Mouse (Mus musculus) midbrain, embryonic 16.5 days (tissue): Measurements from ENCODE around the gene Pax9. TPM values are rescaled to one million over a fixed set of nuclear protein-coding genes. Genes with fewer than 3 reads are reported as not detected.

Source experiments
- ATAC-seq: fragments of 200-750 bp; cut with Nextera tagmentation; 2 replicates; pipeline ENCODE4 v1.8.0; 2017; ENCODE audit warnings: moderate TSS enrichment
- H3K27ac ChIP-seq: fragments of 300-500 bp; sonication (generic); 2 replicates; pipeline ENCODE4 v1.5.1; 2014; ENCODE audit warnings: mild to moderate bottlenecking, low read length, mixed read lengths
- H3K27me3 ChIP-seq: fragments of 300-500 bp; sonication (generic); 2 replicates; pipeline ENCODE4 v1.6.1; 2014; ENCODE audit warnings: low read depth, low read length, mixed read lengths; ENCODE audit not compliant: control insufficient read depth, insufficient read depth
- H3K36me3 ChIP-seq: fragments of 300-500 bp; sonication (generic); 2 replicates; pipeline ENCODE4 v1.6.1; 2014; ENCODE audit warnings: mild to moderate bottlenecking, low read length, moderate library complexity, mixed read lengths; ENCODE audit not compliant: control insufficient read depth, insufficient read depth
- H3K4me1 ChIP-seq: fragments of 300-500 bp; sonication (generic); 2 replicates; pipeline ENCODE4 v1.6.1; 2014; ENCODE audit warnings: mild to moderate bottlenecking, low read length, mixed read lengths; ENCODE audit not compliant: control insufficient read depth, insufficient read depth
- H3K4me2 ChIP-seq: fragments of 300-500 bp; sonication (generic); 2 replicates; pipeline ENCODE4 v1.6.1; 2014; ENCODE audit warnings: mild to moderate bottlenecking, low read length, mixed read lengths
- H3K4me3 ChIP-seq: fragments of 300-500 bp; sonication (generic); 2 replicates; pipeline ENCODE4 v1.5.1; 2014; ENCODE audit warnings: low read depth, mild to moderate bottlenecking, low read length, moderate library complexity, mixed read lengths
- H3K9ac ChIP-seq: fragments of 300-500 bp; sonication (generic); 2 replicates; pipeline ENCODE4 v1.6.1; 2014; ENCODE audit warnings: low read depth, low read length, mixed read lengths
- H3K9me3 ChIP-seq: fragments of 300-500 bp; sonication (generic); replicated peaks from 2 replicates; pipeline ENCODE4 v1.6.1; 2014; ENCODE audit warnings: mild to moderate bottlenecking, low read length, mixed read lengths; ENCODE audit not compliant: control insufficient read depth, poor library complexity, severe bottlenecking
- WGBS: fragments of 180-500 bp; shearing (Covaris S2); extraction: QIAGEN DNeasy Blood & Tissue Kit; methylation state at CpG from one replicate; pipeline ENCODE4 v1.1.7; 2014; 5-methylcytosine and 5-hydroxymethylcytosine counted together
- polyA plus RNA-seq: library from polyadenylated mRNA; unstranded; fragments of >200 nt; fragmentation: Nextera tagmentation; extraction: Ambion mirVana; gene quantifications from 2 replicates; pipeline ENCODE4 v1.2.1, GENCODE M21; 2015

Pax9 gene
- polyA plus RNA-seq, 1 experiment from 2014 or later = not detected

GRCm38 (mm10) chr12:56688920-56689319, 2.6 kb upstream of the Pax9 start:
- no peak overlapping the region for H3K4me3 ChIP-seq
- WGBS = 2% methylated on average over 8 of the region's 8 CpGs
- peaks cover 71% of the 10 kb centered on the region for H3K27me3 ChIP-seq
- no peak overlapping the region for H3K9ac ChIP-seq
- ATAC-seq = no peak
- no peak overlapping the region for H3K27ac ChIP-seq
- H3K4me2 ChIP-seq = no peak overlapping the region
- no peaks in the 10 kb centered on the region for H3K4me1 ChIP-seq
- H3K36me3 ChIP-seq = no peaks in the 10 kb centered on the region
- no peaks in the 10 kb centered on the region; the same call in 1 of the 2 replicates for H3K9me3 ChIP-seq

- Histone ChIP-seq H3K27me3 (peaks cover 70% of the 10 kb centered on the region), H3K36me3 (no peaks in the 10 kb centered on the region), H3K4me1 (no peaks in the 10 kb centered on the region), H3K27ac (no peak overlapping the region), H3K4me2 (no peak overlapping the region), H3K9ac (no peak overlapping the region), H3K4me3 (no peak overlapping the region), H3K9me3 (no peaks in the 10 kb centered on the region; the same call in 1 of the 2 replicates)
- 2% methylated on average over 10 of the region's 10 CpGs for WGBS
- no peak for ATAC-seq
These were observed 2.2 kb upstream of the Pax9 start for GRCm38 (mm10) chr12:56689331-56689730.

- H3K36me3 ChIP-seq = no peaks in the 10 kb centered on the region
- peaks cover 68% of the 10 kb centered on the region for H3K27me3 ChIP-seq
- H3K9me3 ChIP-seq = no peaks in the 10 kb centered on the region; the same call in 1 of the 2 replicates
- no peak overlapping the region for H3K9ac ChIP-seq
- no peaks in the 10 kb centered on the region for H3K4me1 ChIP-seq
- no peak overlapping the region for H3K27ac ChIP-seq
- H3K4me3 ChIP-seq = no peak overlapping the region
- under 1% methylated on average over 25 of the region's 25 CpGs for WGBS
- H3K4me2 ChIP-seq = no peak overlapping the region
- ATAC-seq = no peak
These were observed 1.8 kb upstream of the Pax9 start for GRCm38 (mm10) chr12:56689736-56690135.

- Histone ChIP-seq H3K4me1 (no peaks in the 10 kb centered on the region), H3K27ac (no peak overlapping the region), H3K36me3 (no peaks in the 10 kb centered on the region), H3K4me2 (no peak overlapping the region), H3K9ac (no peak overlapping the region), H3K27me3 (peaks cover 68% of the 10 kb centered on the region), H3K4me3 (no peak overlapping the region), H3K9me3 (no peaks in the 10 kb centered on the region; the same call in 1 of the 2 replicates)
- ATAC-seq = no peak
- 1% methylated on average over 16 of the region's 16 CpGs for WGBS
These were observed 1.2 kb upstream of the Pax9 start for GRCm38 (mm10) chr12:56690366-56690765.

GRCm38 (mm10) chr12:56691001-56691400, 566 bp upstream of the Pax9 start:
- WGBS = 1% methylated on average over 12 of the region's 12 CpGs
- Histone ChIP-seq H3K36me3 (no peaks in the 10 kb centered on the region), H3K4me2 (no peak overlapping the region), H3K4me3 (no peak overlapping the region), H3K9me3 (no peaks in the 10 kb centered on the region; the same call in 1 of the 2 replicates), H3K27ac (no peak overlapping the region), H3K4me1 (no peaks in the 10 kb centered on the region), H3K9ac (no peak overlapping the region), H3K27me3 (peaks cover 69% of the 10 kb centered on the region)
- ATAC-seq = no peak

GRCm38 (mm10) chr12:56692536-56692935, 969 bp downstream of the Pax9 start:
- Histone ChIP-seq H3K4me1 (peaks cover 6% of the 10 kb centered on the region; the same call in 1 of the 2 replicates), H3K4me2 (no peak overlapping the region), H3K9ac (no peak overlapping the region), H3K27ac (no peak overlapping the region), H3K4me3 (no peak overlapping the region), H3K27me3 (peaks cover 72% of the 10 kb centered on the region), H3K36me3 (no peaks in the 10 kb centered on the region), H3K9me3 (no peaks in the 10 kb centered on the region; the same call in 1 of the 2 replicates)
- no peak for ATAC-seq
- WGBS = 3% methylated on average over 19 of the region's 19 CpGs

- Histone ChIP-seq H3K4me2 (no peak overlapping the region), H3K9me3 (no peaks in the 10 kb centered on the region), H3K27ac (no peak overlapping the region), H3K4me3 (no peak overlapping the region), H3K4me1 (peaks cover 6% of the 10 kb centered on the region; the same call in 1 of the 2 replicates), H3K9ac (no peak overlapping the region), H3K27me3 (peaks cover 69% of the 10 kb centered on the region), H3K36me3 (no peaks in the 10 kb centered on the region)
- WGBS = 6% methylated on average over 14 of the region's 14 CpGs
- no peak for ATAC-seq
These were observed 2.0 kb downstream of the Pax9 start for GRCm38 (mm10) chr12:56693411-56694098.

- H3K4me2 ChIP-seq = no peak overlapping the region
- peaks cover 6% of the 10 kb centered on the region; the same call in 1 of the 2 replicates for H3K4me1 ChIP-seq
- 3% methylated on average over 14 of the region's 14 CpGs for whole genome bisulfite sequencing
- no peak for ATAC-seq
- H3K4me3 ChIP-seq = no peak overlapping the region
- H3K9me3 ChIP-seq = no peaks in the 10 kb centered on the region
- H3K27ac ChIP-seq = no peak overlapping the region
- no peaks in the 10 kb centered on the region for H3K36me3 ChIP-seq
- no peak overlapping the region for H3K9ac ChIP-seq
- peaks cover 67% of the 10 kb centered on the region for H3K27me3 ChIP-seq
These were observed 2.8 kb downstream of the Pax9 start for GRCm38 (mm10) chr12:56694361-56694760.

- Histone ChIP-seq H3K9ac (no peak overlapping the region), H3K4me2 (no peak overlapping the region; the same call in 1 of the 2 replicates), H3K27ac (no peak overlapping the region), H3K9me3 (no peaks in the 10 kb centered on the region), H3K4me1 (peaks cover 6% of the 10 kb centered on the region; the same call in 1 of the 2 replicates), H3K27me3 (peaks cover 70% of the 10 kb centered on the region), H3K4me3 (no peak overlapping the region; the same call in 1 of the 2 replicates), H3K36me3 (no peaks in the 10 kb centered on the region)
- no peak for ATAC-seq
- WGBS = under 1% methylated on average over 11 of the region's 11 CpGs
These were observed 3.4 kb downstream of the Pax9 start for GRCm38 (mm10) chr12:56694936-56695335.
